Mouse (Mus musculus) heart, adult 2 months (tissue): ENCODE data around the gene Islr.

Experiments
- CTCF ChIP-seq: fragments of 200-600 bp; IDR thresholded peaks from 2 replicates; pipeline ENCODE4 v1.8.1; 2022; ENCODE audit warnings: antibody characterized with exemption, mild to moderate bottlenecking, moderate library complexity
- POLR2A ChIP-seq: fragments of 200-500 bp; IDR thresholded peaks from 2 replicates; pipeline ENCODE4 v1.6.1; 2011; ENCODE audit warnings: mild to moderate bottlenecking, low read depth, low read length, control low read depth; ENCODE audit not compliant: insufficient read depth

DNA sequence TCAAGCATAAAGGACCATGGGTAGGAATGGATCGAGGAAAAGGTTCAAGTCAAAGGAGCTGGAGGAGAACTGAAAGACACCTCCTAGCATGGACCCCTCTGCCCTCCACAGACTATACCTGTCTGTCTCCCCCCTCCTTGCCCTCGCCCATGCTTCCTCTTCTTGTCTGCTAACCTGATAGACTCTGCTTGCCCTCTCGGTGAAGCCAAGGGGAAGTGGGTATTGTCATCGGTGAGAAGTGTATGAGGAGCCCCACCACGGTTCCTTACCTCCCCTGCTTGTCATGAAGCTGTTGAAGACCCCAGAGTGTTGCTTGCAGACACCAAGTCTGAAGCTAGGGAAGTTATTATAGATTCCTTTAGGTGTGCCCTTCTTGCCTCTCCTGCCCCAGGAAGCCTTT lies 43.8 kb downstream of the Islr start:
- TF ChIP-seq CTCF, result no peak
- no peak for TF ChIP-seq POLR2A
